Mouse (Mus musculus): ENCODE results near the gene Rpf2.

Rpf2 gene

GRCm38 (mm10) chr10:40247166-40247716 lies 405 bp upstream of the Rpf2 start:
- DNase-seq, result peak in 1 of 2 experiments; percentile 9

DNA sequence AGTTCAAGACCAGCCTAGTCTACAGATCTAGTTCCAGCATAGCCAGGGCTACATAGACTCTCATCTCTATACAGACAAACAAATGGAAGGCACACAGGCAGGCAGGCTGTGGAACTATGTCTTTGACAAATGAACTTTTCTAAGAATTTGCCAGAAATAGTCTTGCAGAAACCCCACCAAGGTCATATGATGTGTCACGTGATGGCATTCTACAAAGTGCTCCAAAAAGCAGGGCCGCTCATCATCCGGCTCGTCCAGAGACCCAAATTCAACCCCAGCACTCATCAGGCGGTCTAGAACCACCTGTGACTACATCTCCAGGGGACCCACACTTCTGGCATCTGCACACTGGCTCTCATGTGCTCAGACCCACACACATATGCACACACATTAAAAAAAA lies 9.0 kb downstream of the Rpf2 start:
- DNase-seq, result no peak

GRCm38 (mm10) chr10:40233241-40233640 lies 13.6 kb downstream of the Rpf2 start:
- no peak for DNase-seq

GRCm38 (mm10) chr10:40232442-40232841 lies 14.4 kb downstream of the Rpf2 start:
- DNase-seq, result no peak

DNA sequence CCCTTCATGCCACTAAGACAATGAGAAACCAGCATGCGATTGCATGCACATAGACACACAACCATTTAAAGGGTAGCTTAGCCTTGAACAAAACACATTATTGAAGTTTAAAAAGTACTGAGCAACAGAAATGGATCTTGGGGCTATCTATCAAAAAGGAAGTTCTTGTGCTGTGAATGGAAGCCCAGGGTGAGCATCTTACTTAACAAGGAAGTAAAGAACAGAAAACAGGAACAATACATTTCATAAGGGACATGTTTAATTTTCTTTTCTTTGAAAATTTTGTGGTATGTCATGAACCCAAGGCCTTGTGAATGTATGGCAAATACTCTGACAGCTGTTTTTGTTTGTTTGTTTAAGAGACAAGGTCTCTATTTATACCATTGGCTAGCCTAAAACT lies 17.1 kb downstream of the Rpf2 start:
- no peak for DNase-seq

DNA sequence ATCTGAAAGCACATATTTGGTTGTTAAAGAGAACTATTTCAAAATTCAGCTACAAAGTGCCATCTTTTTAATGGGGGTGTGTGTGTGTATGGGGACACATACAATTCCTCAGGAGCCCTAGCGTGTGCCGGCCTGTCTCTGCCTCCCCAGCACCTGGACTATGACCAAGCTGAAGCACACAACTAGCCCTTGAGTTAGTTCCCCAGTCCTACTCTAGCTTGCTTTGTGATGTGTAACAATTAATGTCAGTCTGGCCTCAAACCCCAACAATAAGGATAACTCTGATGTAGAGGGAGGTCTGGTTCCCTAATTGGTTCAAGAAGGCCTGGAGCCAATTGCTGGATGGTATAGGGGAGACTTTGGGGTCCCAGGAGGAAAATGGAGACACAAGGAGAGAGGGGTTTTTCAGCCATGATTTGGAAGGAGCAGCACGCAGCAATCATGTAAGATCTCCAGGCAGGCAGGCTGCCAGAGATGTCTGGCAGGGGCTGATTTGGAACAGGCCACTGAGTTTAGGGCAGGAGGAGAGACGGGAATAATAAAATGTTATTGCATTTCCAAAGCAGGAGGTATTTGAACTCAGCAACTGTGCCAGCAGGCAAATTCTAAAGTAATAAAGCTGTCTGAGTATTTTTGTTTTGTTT lies 19.1 kb downstream of the Rpf2 start:
- DNase-seq, result no peak

DNA sequence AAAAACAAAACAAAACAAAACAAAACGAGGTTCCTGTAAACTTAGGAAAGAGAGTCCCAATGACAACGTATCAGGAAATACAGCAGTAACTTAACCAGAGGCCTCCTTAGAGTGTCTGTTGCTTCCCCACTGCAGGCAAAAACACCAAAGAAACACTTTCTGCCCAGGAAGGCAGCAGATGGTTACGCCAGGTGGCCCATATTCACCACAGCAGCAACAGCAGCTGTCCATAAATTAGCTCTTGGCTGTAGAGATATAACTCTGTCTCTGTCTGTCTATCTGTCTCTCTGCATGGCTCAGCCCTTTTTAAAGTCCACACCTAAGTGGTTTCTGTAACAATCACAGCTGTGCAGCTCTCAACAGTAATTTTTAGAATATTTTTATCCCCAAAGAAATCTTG lies 28.0 kb downstream of the Rpf2 start:
- no peak for DNase-seq

- DNase-seq, result peak; percentile 85 to 86
Observed at GRCm38 (mm10) chr10:40212443-40213169, 34.2 kb downstream of the Rpf2 start.

- DNase-seq, result no peak
Observed at GRCm38 (mm10) chr10:40195001-40195400, 51.8 kb downstream of the Rpf2 start.

DNA sequence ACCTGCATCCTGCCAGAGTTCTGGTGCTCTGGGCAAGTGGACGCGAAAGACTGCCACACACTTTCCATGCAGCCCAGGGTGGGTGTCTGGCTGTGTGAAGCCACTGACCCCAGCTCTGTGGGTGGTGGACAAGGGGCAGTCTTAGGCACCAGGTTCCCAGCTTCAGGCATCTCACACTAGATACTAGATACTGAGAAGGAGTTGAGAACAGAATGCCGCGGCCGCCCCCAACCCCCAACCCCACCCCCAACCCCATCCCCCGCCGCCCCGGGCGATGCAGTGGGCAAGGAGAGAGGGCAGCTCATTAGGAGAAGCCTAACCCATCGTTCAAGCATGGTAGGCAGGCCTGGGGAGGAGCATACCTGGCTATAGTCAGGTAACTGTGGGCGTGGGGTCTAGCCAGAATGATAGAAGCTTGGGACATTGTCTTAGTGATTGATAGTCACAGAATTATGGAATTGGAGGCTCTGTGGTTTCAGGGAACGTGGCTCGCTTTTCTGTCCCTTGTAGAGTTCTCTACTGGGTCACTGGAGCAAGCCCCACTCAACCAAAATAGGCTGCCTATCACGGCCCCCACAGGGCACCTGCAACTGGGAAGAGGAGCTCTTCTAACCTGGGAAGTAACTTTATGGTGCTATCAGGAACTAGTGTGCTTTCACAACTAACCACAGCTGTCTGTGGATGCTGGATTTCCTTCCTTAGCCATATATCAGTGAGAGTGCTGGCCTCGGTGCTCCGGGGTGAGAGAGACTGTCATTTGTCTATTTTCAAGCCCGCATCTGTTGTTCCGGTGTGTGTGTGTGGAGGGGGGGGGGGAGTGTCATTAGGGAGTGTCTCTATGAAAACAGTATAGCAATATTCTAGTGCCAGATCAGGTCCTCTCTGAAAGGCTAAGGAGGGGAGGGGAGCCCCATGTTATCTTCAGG lies 54.6 kb downstream of the Rpf2 start:
- DNase-seq, result no peak

- DNase-seq, result no peak
Observed at GRCm38 (mm10) chr10:40191338-40191979, 55.4 kb downstream of the Rpf2 start.

- no peak for DNase-seq
Observed at GRCm38 (mm10) chr10:40190871-40191270, 56.0 kb downstream of the Rpf2 start.

- no peak for DNase-seq
Observed at GRCm38 (mm10) chr10:40189689-40190088, 57.1 kb downstream of the Rpf2 start.

DNA sequence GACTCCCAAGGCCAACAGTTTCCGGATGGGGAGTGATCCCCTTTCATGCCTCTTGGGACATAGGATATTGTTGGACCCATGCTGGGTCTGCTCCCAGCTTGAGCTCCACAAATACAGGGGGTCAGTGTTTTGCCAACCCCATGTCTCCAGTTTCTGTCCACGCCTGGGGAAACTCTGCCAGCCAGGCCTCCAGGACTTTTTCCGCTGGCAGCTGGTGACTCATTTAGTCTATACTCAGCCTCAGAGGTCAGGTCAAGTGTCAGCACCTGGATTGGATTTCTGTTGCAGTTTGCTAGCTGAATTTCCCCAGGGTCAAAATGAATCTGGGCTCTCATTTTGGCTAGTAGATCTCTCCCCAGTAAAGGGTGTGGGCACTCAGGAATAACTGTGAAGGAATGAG lies 58.0 kb downstream of the Rpf2 start:
- no peak for DNase-seq

DNA sequence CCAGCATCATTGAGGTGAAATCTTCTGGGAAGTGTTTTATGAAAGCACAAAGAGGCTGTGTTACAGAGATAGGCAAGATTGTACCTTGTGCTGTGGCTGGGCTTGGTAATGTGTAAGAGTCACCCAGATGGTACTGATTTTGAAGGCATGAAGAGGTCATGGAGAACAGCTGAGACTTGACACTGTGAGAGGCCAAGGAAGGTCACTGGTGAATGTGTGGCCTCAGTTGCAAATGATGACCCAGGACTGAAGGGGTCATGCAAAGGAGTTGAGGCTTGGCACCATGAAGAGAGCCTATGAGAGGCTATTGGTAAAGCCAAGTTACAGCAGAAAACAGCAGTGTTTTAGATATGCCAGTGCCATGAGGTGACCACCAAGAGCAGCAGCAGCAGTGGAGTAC lies 60.9 kb downstream of the Rpf2 start:
- DNase-seq, result no peak

GRCm38 (mm10) chr10:40180011-40180410 lies 66.8 kb downstream of the Rpf2 start:
- DNase-seq, result no peak

GRCm38 (mm10) chr10:40179142-40179541 lies 67.7 kb downstream of the Rpf2 start:
- no peak for DNase-seq

- peak; percentile 15 to 22 for DNase-seq
Observed at GRCm38 (mm10) chr10:40177323-40177962, 69.4 kb downstream of the Rpf2 start.
